Mouse (Mus musculus) liver, embryonic 13.5 days (tissue): ENCODE data around the gene 4930558C23Rik. TPM values are rescaled to one million over a fixed set of nuclear protein-coding genes. Genes with fewer than 3 reads are reported as not detected.
"Not testable (repeated sequence)": the region's sequence is repeated elsewhere in the genome, so short reads cannot be mapped to it uniquely, and the experiment has no call there.

Experiments
- ATAC-seq: fragments of 200-750 bp; cut with Nextera tagmentation; 2 replicates; pipeline ENCODE4 v1.8.0; 2017; ENCODE audit warnings: low read depth, mild to moderate bottlenecking, moderate number of reproducible peaks, moderate library complexity
- DNase-seq: peaks from one replicate; pipeline ENCODE4 v3.0.0; 2022
- H3K27ac ChIP-seq: fragments of 300-500 bp; sonication (generic); 2 replicates; pipeline ENCODE4 v1.5.1; 2015; ENCODE audit warnings: moderate library complexity, mild to moderate bottlenecking, inconsistent platforms
- H3K27me3 ChIP-seq: fragments of 300-500 bp; sonication (generic); 2 replicates; pipeline ENCODE4 v1.6.1; 2015; ENCODE audit warnings: mild to moderate bottlenecking, inconsistent platforms
- H3K36me3 ChIP-seq: fragments of 300-500 bp; sonication (generic); 2 replicates; pipeline ENCODE4 v1.6.1; 2015; ENCODE audit warnings: mild to moderate bottlenecking, inconsistent platforms
- H3K4me1 ChIP-seq: fragments of 300-500 bp; sonication (generic); replicated peaks from 2 replicates; pipeline ENCODE4 v1.6.1; 2015; ENCODE audit warnings: inconsistent platforms
- H3K4me2 ChIP-seq: fragments of 300-500 bp; sonication (generic); 2 replicates; pipeline ENCODE4 v1.6.1; 2015; ENCODE audit warnings: inconsistent platforms, mild to moderate bottlenecking, moderate library complexity
- H3K4me3 ChIP-seq: fragments of 300-500 bp; sonication (generic); replicated peaks from 2 replicates; pipeline ENCODE4 v1.5.1; 2015; ENCODE audit warnings: mild to moderate bottlenecking, inconsistent platforms
- H3K9ac ChIP-seq: fragments of 300-500 bp; sonication (generic); 2 replicates; pipeline ENCODE4 v1.6.1; 2015; ENCODE audit warnings: mild to moderate bottlenecking, inconsistent platforms
- H3K9me3 ChIP-seq: fragments of 300-500 bp; sonication (generic); replicated peaks from 2 replicates; pipeline ENCODE4 v1.6.1; 2016; ENCODE audit warnings: inconsistent platforms
- WGBS: fragments of 180-500 bp; shearing (Covaris S2); methylation state at CpG from one replicate; pipeline ENCODE4 v1.1.7; 2015; ENCODE audit not compliant: insufficient replicate concordance; 5-methylcytosine and 5-hydroxymethylcytosine counted together
- polyA plus RNA-seq: library from polyadenylated mRNA; unstranded; fragments of >200 nt; fragmentation: Nextera tagmentation; extraction: Ambion mirVana; gene quantifications from 2 replicates; pipeline ENCODE4 v1.2.1, GENCODE M21; 2015

Gene 4930558C23Rik
- polyA plus RNA-seq, 1 experiment from 2014 or later = not detected

GRCm38 (mm10) chr3:95360276-95360675, 42.4 kb downstream of the 4930558C23Rik start:
- Histone ChIP-seq H3K27ac (peak overlapping the region; percentile 59; the same call in 1 of the 2 replicates), H3K4me2 (peak overlapping the region; percentile 23; the same call in 1 of the 2 replicates), H3K4me1 (peaks cover 30% of the 10 kb centered on the region)
- not testable (repeated sequence) for ATAC-seq, H3K4me3 ChIP-seq, H3K27me3 ChIP-seq, H3K9me3 ChIP-seq, H3K9ac ChIP-seq, H3K36me3 ChIP-seq
- WGBS = 34% methylated on average over 3 of the region's 3 CpGs
- DNase-seq = peak; percentile 54

DNA sequence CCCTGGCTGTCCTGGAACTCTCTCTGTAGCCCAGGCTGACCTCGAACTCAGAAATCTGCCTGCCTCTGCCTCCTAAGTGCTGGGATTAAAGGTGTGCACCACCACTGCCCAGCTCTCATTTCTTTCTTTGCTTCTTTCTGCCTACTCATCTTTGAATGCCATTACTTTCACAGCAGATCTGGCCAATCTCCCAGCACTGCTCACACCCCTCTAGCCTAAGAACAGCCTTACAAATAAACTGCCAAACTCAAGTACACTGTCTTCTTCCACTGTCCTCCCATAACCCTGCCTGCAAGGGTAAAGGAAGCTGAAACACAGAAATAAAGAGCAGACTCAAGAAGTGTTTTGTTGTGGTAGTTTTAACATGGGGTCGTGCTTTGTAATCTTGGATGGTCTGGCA, 44.9 kb downstream of the 4930558C23Rik start:
- ATAC-seq (no peak), DNase-seq (no peak)
- Histone ChIP-seq H3K9ac (no peak overlapping the region), H3K9me3 (no peaks in the 10 kb centered on the region), H3K4me3 (no peak overlapping the region), H3K4me2 (no peak overlapping the region), H3K36me3 (peaks cover 15% of the 10 kb centered on the region), H3K27ac (no peak overlapping the region), H3K4me1 (peaks cover 35% of the 10 kb centered on the region), H3K27me3 (no peaks in the 10 kb centered on the region)
- 82% methylated on average over 2 of the region's 2 CpGs for WGBS

- not testable (repeated sequence) for H3K27me3 ChIP-seq, H3K9me3 ChIP-seq
- peak within 1 kb of the TSS; percentile 69 for H3K4me3 ChIP-seq
- H3K36me3 ChIP-seq = peaks cover 24% of the 10 kb centered on the region
- DNase-seq (peak; percentile 88), ATAC-seq (peak; percentile 90)
- peaks cover 35% of the 10 kb centered on the region for H3K4me1 ChIP-seq
- H3K27ac ChIP-seq = peak within 1 kb of the TSS; percentile 43; the same call in 1 of the 2 replicates
- peak within 1 kb of the TSS; percentile 76 for H3K9ac ChIP-seq
- under 1% methylated on average over 36 of the region's 57 CpGs for WGBS
- peak within 1 kb of the TSS; percentile 67 for H3K4me2 ChIP-seq
Measured at GRCm38 (mm10) chr3:95356701-95357449, 45.8 kb downstream of the 4930558C23Rik start, which contains the start of gene Setdb1. TSS of gene Setdb1 (minus strand) at chr3:95357202.

GRCm38 (mm10) chr3:95355911-95356544, 46.6 kb downstream of the 4930558C23Rik start:
- WGBS = 19% methylated on average over 10 of the region's 19 CpGs
- 0 out of 2 replicates have a peak, but pooled peaks have one; percentile 5 for ATAC-seq
- not testable (repeated sequence) for DNase-seq, H3K27ac ChIP-seq, H3K27me3 ChIP-seq, H3K9me3 ChIP-seq
- H3K9ac ChIP-seq = peak overlapping the region; percentile 76; the same call in 1 of the 2 replicates
- peak overlapping the region; percentile 67 for H3K4me2 ChIP-seq
- peaks cover 35% of the 10 kb centered on the region for H3K4me1 ChIP-seq
- peak overlapping the region; percentile 69 for H3K4me3 ChIP-seq
- peaks cover 28% of the 10 kb centered on the region for H3K36me3 ChIP-seq

DNA sequence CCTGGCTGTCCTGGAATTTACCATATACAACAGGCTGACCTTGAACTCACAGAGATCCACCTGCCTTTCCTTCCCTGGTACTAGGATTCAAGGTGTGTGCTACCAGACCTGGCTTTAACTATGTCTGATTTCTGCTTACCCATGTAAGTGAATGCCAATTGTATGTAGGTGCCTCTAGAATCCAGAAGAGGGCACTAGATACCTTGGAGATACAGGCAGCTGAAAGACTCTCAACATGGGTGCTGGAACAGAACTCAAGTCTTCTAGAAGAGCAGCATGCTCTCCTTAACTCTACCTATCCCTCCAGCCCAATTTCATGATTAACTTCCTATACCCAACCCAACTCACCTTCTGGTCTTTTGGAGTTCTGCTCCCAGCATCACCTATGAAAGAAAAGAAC, 53.1 kb downstream of the 4930558C23Rik start:
- Histone ChIP-seq H3K27me3 (no peaks in the 10 kb centered on the region), H3K27ac (no peak overlapping the region), H3K4me1 (no peaks in the 10 kb centered on the region), H3K4me2 (no peak overlapping the region), H3K4me3 (no peak overlapping the region), H3K9me3 (no peaks in the 10 kb centered on the region), H3K9ac (no peak overlapping the region), H3K36me3 (peaks cover 82% of the 10 kb centered on the region)
- no peak for ATAC-seq
- DNase-seq = peak; percentile 19

GRCm38 (mm10) chr3:95348343-95348742, 54.3 kb downstream of the 4930558C23Rik start:
- H3K4me1 ChIP-seq = not testable (repeated sequence)
- H3K36me3 ChIP-seq = peaks cover 82% of the 10 kb centered on the region
- 87% methylated on average over 5 of the region's 5 CpGs for WGBS

DNA sequence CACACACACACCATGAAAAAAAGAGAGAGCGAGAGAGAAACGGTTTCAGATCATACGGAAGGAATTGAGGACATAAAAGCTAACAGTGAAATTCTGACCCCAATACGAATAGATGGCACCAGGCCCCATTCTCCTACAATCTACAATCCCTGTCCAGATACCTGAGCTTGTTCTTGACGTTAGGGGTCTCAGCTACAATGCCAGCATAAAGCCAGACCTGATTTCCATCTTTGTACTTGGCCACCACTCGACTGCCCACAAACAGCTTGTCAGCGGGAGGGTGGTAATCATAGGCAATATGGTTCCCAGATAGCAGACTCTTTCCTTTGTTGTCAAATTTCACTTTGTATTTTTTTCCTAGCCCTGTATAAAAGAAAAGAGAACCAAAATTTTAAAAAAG, 56.2 kb downstream of the 4930558C23Rik start:
- no peak overlapping the region for H3K9ac ChIP-seq
- ATAC-seq = no peak
- H3K9me3 ChIP-seq = no peaks in the 10 kb centered on the region
- DNase-seq = no peak
- H3K27ac ChIP-seq = no peak overlapping the region
- no peak overlapping the region for H3K4me2 ChIP-seq
- H3K27me3 ChIP-seq = no peaks in the 10 kb centered on the region
- WGBS = 87% methylated on average over 7 of the region's 7 CpGs
- H3K4me1 ChIP-seq = no peaks in the 10 kb centered on the region
- H3K36me3 ChIP-seq = peaks cover 81% of the 10 kb centered on the region
- H3K4me3 ChIP-seq = no peak overlapping the region

More at GRCm38 (mm10) chr3:95348343-95348742, 54.3 kb downstream of the 4930558C23Rik start:
- H3K27ac ChIP-seq, H3K4me2 ChIP-seq, H3K9ac ChIP-seq, H3K9me3 ChIP-seq, DNase-seq, H3K4me3 ChIP-seq, ATAC-seq, H3K27me3 ChIP-seq: not testable (repeated sequence)

GRCm38 (mm10) chr3:95343356-95344000, 59.2 kb downstream of the 4930558C23Rik start:
- 87% methylated on average over 9 of the region's 9 CpGs for WGBS
- not testable (repeated sequence) for H3K27ac ChIP-seq, H3K9ac ChIP-seq, DNase-seq, H3K4me1 ChIP-seq, H3K4me2 ChIP-seq, H3K4me3 ChIP-seq, ATAC-seq, H3K9me3 ChIP-seq, H3K27me3 ChIP-seq
- H3K36me3 ChIP-seq = peaks cover 91% of the 10 kb centered on the region

DNA sequence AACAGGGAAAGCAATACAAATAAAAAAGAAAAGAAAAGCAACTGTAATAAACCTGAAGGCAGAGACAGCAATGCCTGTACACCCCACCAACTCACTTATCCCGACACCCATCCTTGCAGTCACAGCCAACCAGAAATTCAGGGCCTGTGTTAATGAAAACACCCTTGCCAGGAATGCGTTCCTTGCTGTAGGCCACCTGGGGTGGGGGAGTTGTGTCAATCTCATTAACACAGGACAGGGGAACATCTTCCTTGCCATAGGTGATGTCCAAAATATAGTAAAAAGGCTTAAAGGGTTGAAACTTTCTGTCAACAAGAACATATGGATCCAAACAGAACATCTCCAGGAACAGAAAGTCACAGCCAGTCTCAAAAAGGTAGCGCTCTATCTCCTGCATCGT, 64.4 kb downstream of the 4930558C23Rik start:
- H3K9ac ChIP-seq = no peak overlapping the region
- H3K9me3 ChIP-seq = no peaks in the 10 kb centered on the region
- H3K4me3 ChIP-seq = no peak overlapping the region
- DNase-seq = no peak
- no peaks in the 10 kb centered on the region for H3K4me1 ChIP-seq
- H3K36me3 ChIP-seq = peaks cover 94% of the 10 kb centered on the region
- no peaks in the 10 kb centered on the region for H3K27me3 ChIP-seq
- WGBS = 85% methylated on average over 4 of the region's 4 CpGs
- no peak overlapping the region for H3K4me2 ChIP-seq
- H3K27ac ChIP-seq = no peak overlapping the region
- no peak for ATAC-seq

- ATAC-seq (no peak), DNase-seq (no peak)
- no peaks in the 10 kb centered on the region for H3K4me1 ChIP-seq
- H3K4me2 ChIP-seq = no peak overlapping the region
- peaks cover 94% of the 10 kb centered on the region for H3K36me3 ChIP-seq
- 84% methylated on average over 4 of the region's 4 CpGs for WGBS
- H3K9ac ChIP-seq = no peak overlapping the region
- H3K27ac ChIP-seq = no peak overlapping the region
- H3K4me3 ChIP-seq = no peak overlapping the region
- H3K27me3 ChIP-seq = no peaks in the 10 kb centered on the region
- no peaks in the 10 kb centered on the region for H3K9me3 ChIP-seq
Measured at GRCm38 (mm10) chr3:95337345-95337744, 65.3 kb downstream of the 4930558C23Rik start.
